In the genomic region with DNA sequence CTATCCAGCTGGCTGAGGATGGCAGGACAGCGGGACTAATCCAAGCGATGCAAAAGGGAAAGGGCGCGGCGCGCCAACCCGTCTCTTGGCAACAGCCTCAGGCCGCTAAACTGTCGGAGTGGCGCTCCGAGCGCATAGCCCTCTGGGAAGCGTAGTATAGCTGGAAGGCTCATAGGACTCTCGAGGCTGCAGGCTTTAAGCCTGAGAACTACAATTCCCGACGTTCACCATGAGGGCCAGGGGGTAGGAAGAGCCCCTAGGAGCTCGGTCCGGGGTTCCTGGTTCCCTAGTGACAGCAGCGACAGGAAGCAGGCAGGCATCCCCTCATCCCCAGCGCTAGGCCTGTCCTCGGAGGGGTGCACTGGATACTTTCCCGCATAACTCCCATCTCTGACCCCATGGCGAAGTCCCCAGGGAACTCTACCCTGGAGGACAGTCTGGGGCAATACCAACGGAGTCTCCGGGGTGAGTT, we compare ENCODE assay signal across 8 mouse cellular contexts. TPM values are rescaled to one million over a fixed set of nuclear protein-coding genes. Genes with fewer than 3 reads are reported as not detected.
DNase-seq lines count a peak whose midpoint lies in the region; ATAC-seq lines count a peak whose summit lies in the region.

A gene (plus strand): TSS at position 70 of the 472 bp plus-strand sequence.

- no peaks in the 10 kb centered on the region for H3K27me3 ChIP-seq in heart, embryonic 13.5 days (replicated peaks)
- H3K27me3 ChIP-seq in liver, embryonic 12.5 days (replicated peaks), result no peaks in the 10 kb centered on the region
- H3K27me3 ChIP-seq in stomach, embryonic 15.5 days (replicated peaks), result no peaks in the 10 kb centered on the region

- DNase-seq in CD4-positive helper T cell, adult 2 months (ENCODE audit: low read depth, low spot score), result peak; percentile 96
- peak; percentile 95 for DNase-seq in brain, embryonic 18.5 days (ENCODE audit: low read depth, low spot score)
- DNase-seq in kidney, postnatal 10 days, result peak; percentile 96
- DNase-seq in natural killer cell, adult 2 months (ENCODE audit: low spot score in 2 of 2), result peak; percentile 87 to 89

- ATAC-seq in erythroid progenitor cell, adult 5-6 weeks (replicated peaks; ENCODE audit: low FRiP score, poor library complexity, severe bottlenecking), result peak; percentile 89
- ATAC-seq in heart, embryonic 13.5 days (ENCODE audit: extremely low read depth, insufficient number of reproducible peaks, low FRiP score, low TSS enrichment), result peak; percentile 93
- peak; percentile 94 for ATAC-seq in liver, embryonic 12.5 days
- ATAC-seq in stomach, embryonic 15.5 days (ENCODE audit: insufficient read depth, low FRiP score, low read depth), result peak; percentile 97

- H3K4me3 ChIP-seq in heart, embryonic 13.5 days, result peak within 1 kb of the TSS; percentile 96
- peak within 1 kb of the TSS; percentile 92 for H3K4me3 ChIP-seq in liver, embryonic 12.5 days
- peak within 1 kb of the TSS; percentile 92 for H3K4me3 ChIP-seq in stomach, embryonic 15.5 days (replicated peaks)

- 0% methylated on average over 25 of the region's 25 CpGs for WGBS in heart, embryonic 13.5 days
- under 1% methylated on average over 25 of the region's 25 CpGs for WGBS in liver, embryonic 12.5 days (ENCODE audit: insufficient replicate concordance)
- under 1% methylated on average over 25 of the region's 25 CpGs for WGBS in stomach, embryonic 15.5 days

- peak within 1 kb of the TSS; percentile 98 for H3K9ac ChIP-seq in heart, embryonic 13.5 days
- peak within 1 kb of the TSS; percentile 89 for H3K9ac ChIP-seq in liver, embryonic 12.5 days
- H3K9ac ChIP-seq in stomach, embryonic 15.5 days, result peak within 1 kb of the TSS; percentile 73

- H3K4me2 ChIP-seq in heart, embryonic 13.5 days, result peak within 1 kb of the TSS; percentile 78
- H3K4me2 ChIP-seq in liver, embryonic 12.5 days, result peak within 1 kb of the TSS; percentile 82
- peak within 1 kb of the TSS; percentile 70 for H3K4me2 ChIP-seq in stomach, embryonic 15.5 days

- no peaks in the 10 kb centered on the region for H3K36me3 ChIP-seq in heart, embryonic 13.5 days
- no peaks in the 10 kb centered on the region for H3K36me3 ChIP-seq in liver, embryonic 12.5 days
- H3K36me3 ChIP-seq in stomach, embryonic 15.5 days, result no peaks in the 10 kb centered on the region

- peak within 1 kb of the TSS; percentile 99 for H3K27ac ChIP-seq in heart, embryonic 13.5 days (replicated peaks)
- H3K27ac ChIP-seq in liver, embryonic 12.5 days, result peak within 1 kb of the TSS; percentile 97
- H3K27ac ChIP-seq in stomach, embryonic 15.5 days, result peak within 1 kb of the TSS; percentile 97

- H3K9me3 ChIP-seq in heart, embryonic 13.5 days, result no peaks in the 10 kb centered on the region
- no peaks in the 10 kb centered on the region for H3K9me3 ChIP-seq in liver, embryonic 12.5 days (replicated peaks)
- no peaks in the 10 kb centered on the region for H3K9me3 ChIP-seq in stomach, embryonic 15.5 days

- peaks cover 34% of the 10 kb centered on the region for H3K4me1 ChIP-seq in heart, embryonic 13.5 days
- peaks cover 38% of the 10 kb centered on the region for H3K4me1 ChIP-seq in liver, embryonic 12.5 days
- H3K4me1 ChIP-seq in stomach, embryonic 15.5 days, result no peaks in the 10 kb centered on the region; the same call in 1 of the 2 replicates

RNA-seq across cellular contexts. Expression of the gene that starts here (rescaled TPM):
- 7.2 and 8.8 TPM in 2 replicates for total RNA-seq in erythroid progenitor cell, adult 5-6 weeks (2015; ENCODE audit: low replicate concordance)
- total RNA-seq in erythroid progenitor cell, adult 5-6 weeks (2017; ENCODE audit: low replicate concordance), result 15.3 and 19.1 TPM in 2 replicates
- polyA plus RNA-seq in heart, embryonic 13.5 days (2015; fragmentation: Nextera tagmentation; extraction: Ambion mirVana), result 8.7 and 10.6 TPM in 2 replicates
- polyA plus RNA-seq in liver, embryonic 12.5 days (2016; fragmentation: Nextera tagmentation; extraction: Ambion mirVana), result 6.4 and 6.7 TPM in 2 replicates
- polyA plus RNA-seq in stomach, embryonic 15.5 days (2015; fragmentation: Nextera tagmentation; extraction: Ambion mirVana), result 15.6 and 16.5 TPM in 2 replicates

Comparison
In these comparisons a context has a peak if more than half of its experiments do, and no peak if none do; other contexts are left out.
1. Peak in every context shown above with its lines: DNase-seq, ATAC-seq, H3K4me3 ChIP-seq and H3K27ac ChIP-seq.